Mouse (Mus musculus) liver (tissue): ENCODE data around the gene Nrros.

Experiments used
- DNase-seq: peaks from one replicate; pipeline ENCODE4 v3.0.0-alpha.2; 2020; ENCODE audit warnings: mixed read lengths

Gene Nrros

GRCm38 (mm10) chr16:32160742-32161323, 4.6 kb downstream of the Nrros start:
- no peak for DNase-seq

- no peak for DNase-seq
Observed at GRCm38 (mm10) chr16:32158966-32159365, 6.4 kb downstream of the Nrros start.

DNA sequence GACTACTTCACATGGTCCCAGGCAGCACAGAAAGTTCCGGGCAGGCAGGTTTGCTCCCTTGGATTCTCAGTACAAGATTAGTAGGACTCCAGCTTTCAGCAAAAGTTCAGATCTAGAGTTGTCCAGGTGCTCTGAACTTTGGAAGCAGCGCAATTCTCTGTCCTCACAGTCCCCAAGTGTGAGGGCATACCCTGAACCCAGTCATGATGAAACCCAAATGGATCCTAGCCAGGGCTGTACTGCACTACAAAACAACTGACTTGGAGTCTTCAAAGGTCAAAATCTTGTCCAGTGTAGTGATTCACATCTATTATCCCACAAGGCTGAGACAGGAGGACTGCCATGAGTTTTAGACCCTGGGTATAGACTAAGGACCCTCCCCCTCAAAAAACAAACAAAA, 8.0 kb downstream of the Nrros start:
- no peak for DNase-seq

GRCm38 (mm10) chr16:32156719-32157118, 8.7 kb downstream of the Nrros start:
- no peak for DNase-seq

DNA sequence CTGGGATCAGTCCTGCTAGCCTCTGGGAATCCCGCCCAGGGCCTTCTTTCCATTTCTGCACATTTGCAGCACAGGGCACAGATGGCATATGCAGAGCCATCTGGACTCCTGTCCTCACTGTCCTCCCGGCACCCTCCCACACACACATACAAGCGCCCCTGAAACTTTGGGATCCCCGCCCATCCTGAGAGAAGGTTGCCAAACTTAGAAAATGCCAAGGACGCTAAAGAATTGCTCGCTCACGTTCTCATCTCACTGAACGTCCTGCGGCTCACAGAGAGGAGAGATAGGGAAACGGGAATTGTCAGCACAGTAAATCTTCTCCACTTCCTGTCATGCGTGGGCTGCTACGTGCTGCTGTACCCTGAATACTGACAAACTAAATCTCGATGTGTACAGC, 11.0 kb downstream of the Nrros start:
- no peak for DNase-seq

DNA sequence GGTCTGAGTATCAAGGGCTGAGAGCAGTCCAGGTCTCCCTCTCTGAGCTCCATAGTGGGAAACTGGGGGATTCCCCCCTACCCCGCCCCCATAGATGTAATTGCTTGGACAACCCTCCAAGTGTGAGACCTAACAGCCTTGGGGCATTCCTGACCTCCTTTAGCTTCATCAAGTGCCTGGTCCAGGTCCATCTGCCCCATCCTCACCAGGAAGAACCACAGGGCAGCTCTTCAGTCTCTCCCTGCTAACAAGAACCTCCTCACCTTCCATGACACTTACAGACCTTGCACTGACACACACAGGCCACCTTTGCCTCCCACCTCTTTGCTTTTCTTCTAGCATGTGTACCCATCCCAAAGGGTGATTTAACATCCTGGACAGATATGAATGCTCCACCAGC, 11.4 kb downstream of the Nrros start:
- no peak for DNase-seq

DNA sequence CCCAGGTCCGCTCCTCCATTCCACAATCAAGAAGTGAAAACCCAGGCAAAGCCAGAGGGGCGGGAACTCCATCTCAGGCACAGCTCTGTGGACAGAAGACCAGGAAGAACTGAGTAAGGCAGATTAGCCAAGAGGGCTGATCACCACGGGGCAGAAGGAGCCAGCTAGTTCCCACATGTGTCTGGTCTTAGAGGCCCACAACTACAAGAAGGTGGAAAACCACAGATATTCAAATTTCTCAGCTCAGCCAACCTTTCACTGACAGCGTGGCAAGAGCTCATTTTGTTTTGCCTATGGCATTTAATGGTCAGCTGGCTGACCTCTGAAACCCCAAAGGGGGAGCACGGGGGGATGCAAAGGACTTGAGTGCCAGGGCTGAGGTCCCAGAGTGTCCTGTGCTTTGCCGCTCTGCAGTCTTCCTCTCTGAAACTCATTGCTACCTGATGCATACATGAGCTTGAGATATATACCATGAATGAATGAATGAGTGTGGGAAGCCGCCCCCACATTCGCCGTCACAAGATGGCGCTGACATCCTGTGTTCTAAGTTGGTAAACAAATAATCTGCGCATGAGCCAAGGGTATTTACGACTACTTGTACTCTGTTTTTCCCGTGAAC, 17.7 kb downstream of the Nrros start:
- DNase-seq, result no peak

- no peak for DNase-seq
Observed at GRCm38 (mm10) chr16:32144592-32144991, 20.8 kb downstream of the Nrros start.

DNA sequence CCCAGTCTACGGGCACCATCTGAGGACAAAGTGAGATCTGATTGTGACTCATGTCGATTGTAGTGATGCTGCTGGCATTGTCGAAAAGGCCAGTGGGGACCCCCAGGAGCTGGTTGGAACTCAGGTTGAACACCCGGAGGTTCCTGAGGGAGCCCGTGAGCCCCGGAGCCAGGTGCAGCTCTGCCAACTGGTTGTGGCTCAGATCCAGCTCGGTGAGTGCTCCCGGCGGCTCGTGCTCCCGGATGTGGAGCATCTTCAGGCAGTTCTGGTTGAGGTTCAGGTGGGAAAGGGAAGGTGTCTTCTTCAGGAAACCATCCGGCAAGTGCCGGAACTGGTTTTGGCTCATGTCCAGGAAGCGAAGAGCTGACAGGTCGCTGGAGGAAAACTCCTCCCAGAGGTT, 21.6 kb downstream of the Nrros start:
- no peak for DNase-seq

DNA sequence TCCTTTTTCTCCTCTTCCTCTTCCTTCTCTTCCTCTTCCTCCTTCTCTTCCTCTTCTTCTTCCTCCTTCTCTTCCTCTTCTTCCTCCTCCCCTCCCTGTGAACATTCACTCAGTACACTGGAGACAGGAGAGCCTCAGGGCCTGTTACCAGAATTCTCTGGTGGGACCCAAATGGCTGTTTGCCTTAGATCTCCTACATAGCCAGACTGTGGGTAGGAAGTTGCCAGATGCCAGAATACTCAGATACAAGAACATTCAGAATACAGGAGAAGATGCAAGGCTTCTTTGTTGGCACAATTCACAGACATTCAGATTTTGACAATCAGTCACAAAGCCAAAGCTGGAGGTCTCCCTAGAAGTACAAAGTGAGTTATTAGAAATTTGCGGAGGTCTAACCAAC, 26.4 kb downstream of the Nrros start:
- DNase-seq, result no peak

GRCm38 (mm10) chr16:32135842-32136357, 29.5 kb downstream of the Nrros start:
- DNase-seq, result no peak

GRCm38 (mm10) chr16:32133148-32133547, 32.2 kb downstream of the Nrros start:
- DNase-seq, result no peak

- peak; percentile 69 for DNase-seq
Observed at GRCm38 (mm10) chr16:32130190-32130826, 35.1 kb downstream of the Nrros start.

- no peak for DNase-seq
Observed at GRCm38 (mm10) chr16:32129449-32130189, 35.8 kb downstream of the Nrros start.

DNA sequence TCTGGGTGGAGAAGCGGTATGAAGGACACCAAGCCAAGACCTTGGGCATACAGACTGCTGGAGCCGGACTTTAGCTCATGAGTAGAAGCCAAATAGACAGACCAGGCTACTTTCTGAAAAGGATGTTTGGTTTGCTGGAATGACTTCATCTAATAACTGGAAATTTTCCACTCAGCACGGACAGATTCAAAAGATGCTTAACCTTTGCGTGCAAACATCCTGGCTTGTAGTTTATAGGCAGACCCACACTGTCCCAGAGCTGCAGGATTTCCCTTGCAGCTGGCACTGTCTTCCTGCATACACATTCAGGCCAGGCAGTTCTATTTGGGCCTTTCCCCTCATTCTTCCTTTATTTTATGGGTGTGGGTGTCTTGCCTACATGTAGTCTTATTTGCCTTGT, 38.3 kb downstream of the Nrros start:
- DNase-seq, result no peak

DNA sequence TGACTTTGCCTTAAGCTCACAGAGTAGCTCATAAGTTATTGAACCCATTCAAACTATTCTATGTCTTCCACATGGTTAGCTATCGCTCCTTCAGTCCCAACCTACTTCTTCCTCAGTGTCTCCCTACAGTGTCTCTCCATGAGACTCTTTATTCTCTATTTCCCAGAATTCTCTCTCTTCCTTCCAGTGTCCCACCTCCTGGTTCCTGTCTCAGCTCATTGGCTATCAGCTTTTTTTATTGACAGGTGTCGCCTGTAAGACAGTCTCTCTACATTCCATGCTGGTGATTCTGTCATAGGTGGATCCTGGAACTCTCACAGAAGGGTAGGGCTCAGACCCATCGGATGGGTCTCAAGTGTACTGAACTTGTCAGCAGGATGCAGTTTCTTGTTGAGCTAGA, 40.0 kb downstream of the Nrros start:
- DNase-seq, result no peak

DNA sequence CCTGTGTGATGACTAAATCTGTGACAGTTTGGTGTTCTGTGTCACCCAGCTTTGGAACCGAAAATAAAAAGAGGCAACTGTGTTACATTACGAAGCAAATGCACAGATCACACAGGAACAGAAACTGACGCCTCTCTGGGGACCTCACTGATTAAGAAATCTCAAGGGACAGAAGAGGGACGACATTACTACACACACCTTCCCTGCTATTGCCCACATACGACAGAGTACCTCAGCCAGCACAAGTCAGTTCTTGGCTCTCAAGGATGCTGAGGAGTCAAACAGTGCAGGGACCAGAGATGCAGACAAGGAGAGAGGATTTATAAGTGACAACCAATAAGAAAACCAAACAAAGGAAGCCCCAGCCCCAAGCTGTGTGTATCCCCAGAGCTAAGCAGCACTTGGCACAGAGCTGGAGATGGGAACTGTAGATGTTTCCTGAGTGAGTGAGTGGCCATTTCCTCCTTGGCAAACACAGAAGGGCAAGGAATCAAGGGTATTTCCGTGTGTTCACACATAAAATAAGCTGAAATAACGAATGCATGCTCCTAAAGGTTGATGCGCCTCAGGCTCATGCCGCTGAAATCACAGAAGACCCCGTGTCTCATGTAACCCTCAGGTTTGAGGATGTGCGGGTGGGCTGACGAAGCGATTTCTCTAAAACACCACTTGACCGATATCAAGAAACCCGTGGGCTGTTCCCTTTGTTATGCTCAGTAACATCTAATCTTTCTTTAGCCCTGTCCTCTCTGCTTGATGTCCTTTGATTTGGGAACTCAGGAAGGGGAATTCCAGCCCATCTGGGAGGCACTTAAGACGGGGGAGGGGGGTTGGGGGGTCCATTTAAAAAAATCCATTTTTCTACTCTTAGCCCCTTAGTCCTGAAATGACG, 40.7 kb downstream of the Nrros start:
- DNase-seq, result no peak

DNA sequence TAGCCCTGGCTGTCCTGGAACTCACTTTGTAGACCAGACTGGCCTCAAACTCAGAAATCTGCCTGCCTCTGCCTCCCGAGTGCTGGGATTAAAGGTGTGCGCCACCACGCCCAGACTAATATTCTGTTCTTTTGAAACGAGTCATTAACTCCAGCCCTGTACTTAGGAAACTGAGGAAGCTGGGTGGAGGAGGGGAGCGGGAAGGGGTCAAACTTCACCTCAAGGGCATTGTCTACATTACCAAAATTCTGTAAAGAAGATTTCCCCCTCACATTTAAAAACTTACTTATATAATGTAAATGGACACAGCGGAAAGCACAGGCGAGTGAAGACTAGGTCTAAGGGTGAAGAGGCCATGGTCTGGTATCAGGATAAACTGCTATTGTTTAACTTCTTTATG, 41.4 kb downstream of the Nrros start:
- DNase-seq, result no peak

DNA sequence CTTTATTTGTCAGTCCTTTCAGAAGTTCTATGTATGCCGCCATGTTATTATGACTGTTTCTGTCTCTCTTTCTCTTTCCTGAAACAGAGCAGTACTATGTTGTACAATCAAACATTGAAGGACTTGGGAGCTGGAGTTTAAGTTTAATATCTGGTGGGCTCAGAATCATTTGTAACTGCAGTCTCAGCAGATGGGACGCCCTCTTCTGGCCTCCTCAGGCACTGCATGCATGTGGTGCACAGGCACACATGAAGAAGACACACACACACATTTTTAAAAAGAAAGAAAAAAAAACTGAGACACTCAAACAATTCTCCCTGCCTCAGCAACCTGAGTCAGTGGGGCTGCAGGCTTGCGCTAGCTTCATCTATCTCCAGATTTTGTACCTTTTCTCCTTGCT, 44.9 kb downstream of the Nrros start:
- DNase-seq, result no peak

- DNase-seq, result no peak
Observed at GRCm38 (mm10) chr16:32116186-32116585, 49.2 kb downstream of the Nrros start.

- DNase-seq, result no peak
Observed at GRCm38 (mm10) chr16:32115781-32116180, 49.6 kb downstream of the Nrros start.

DNA sequence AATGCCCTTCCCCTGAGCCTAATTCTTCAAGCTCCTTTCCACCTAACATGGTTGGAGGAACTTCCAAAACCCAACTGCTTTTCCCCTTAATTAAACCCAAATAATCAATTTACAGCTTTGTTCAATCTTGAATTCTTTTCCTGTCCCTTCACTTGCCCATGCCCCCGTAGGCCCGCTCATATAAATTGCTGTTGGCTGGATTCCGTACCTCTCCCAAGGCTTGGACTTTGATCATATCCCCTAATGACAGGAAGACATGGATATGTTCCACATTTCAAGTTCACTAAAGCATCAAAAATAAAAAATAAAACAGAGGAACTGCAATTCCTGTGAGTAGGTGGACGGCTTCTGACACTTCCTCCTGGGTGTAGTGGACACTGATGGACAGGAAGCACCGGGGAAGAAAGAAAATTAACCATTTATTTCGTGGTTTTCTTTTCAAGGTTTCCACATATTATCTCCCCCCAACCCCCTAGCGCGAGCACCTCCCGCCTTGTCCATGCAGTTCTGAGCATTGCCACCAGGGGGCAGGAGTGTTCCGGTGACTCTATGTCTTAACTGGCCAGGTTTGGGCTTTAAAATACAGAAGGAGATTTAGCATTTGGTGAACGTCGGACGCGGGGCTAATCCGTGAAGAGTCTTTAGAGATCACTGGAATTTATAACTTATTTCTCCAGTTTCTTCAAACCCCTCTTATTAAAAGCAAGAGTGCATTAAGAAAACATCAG, 50.3 kb downstream of the Nrros start:
- peak; percentile 81 for DNase-seq
